ENCODE assay signal across 8 mouse cellular contexts in genomic region chr14:20258185-20259113, GRCm38 (mm10). TPM values are rescaled to one million over a fixed set of nuclear protein-coding genes. Genes with fewer than 3 reads are reported as not detected.
DNase-seq lines count a peak whose midpoint lies in the region; ATAC-seq lines count a peak whose summit lies in the region.

No protein-coding gene starts in this region.

- H3K9ac ChIP-seq in intestine, embryonic 15.5 days, result no peak overlapping the region
- H3K9ac ChIP-seq in midbrain, embryonic 12.5 days (replicated peaks), result no peak overlapping the region

- no peaks in the 10 kb centered on the region for H3K4me1 ChIP-seq in intestine, embryonic 15.5 days (replicated peaks)
- H3K4me1 ChIP-seq in midbrain, embryonic 12.5 days, result no peaks in the 10 kb centered on the region

- no peaks in the 10 kb centered on the region for H3K27me3 ChIP-seq in intestine, embryonic 15.5 days (replicated peaks)
- peaks cover 29% of the 10 kb centered on the region for H3K27me3 ChIP-seq in midbrain, embryonic 12.5 days

- no peaks in the 10 kb centered on the region for H3K36me3 ChIP-seq in intestine, embryonic 15.5 days
- no peaks in the 10 kb centered on the region for H3K36me3 ChIP-seq in midbrain, embryonic 12.5 days

- DNase-seq in cerebellum, postnatal 14 days, result peak; percentile 92
- DNase-seq in frontal cortex, postnatal 25 days (ENCODE audit: low spot score in 2 of 2), result peak; percentile 73 to 81
- DNase-seq in left cerebral cortex, postnatal 10 days (ENCODE audit: extremely low spot score in 1 of 2, low spot score in 2 of 2), result peak; percentile 72
- DNase-seq in skeletal muscle tissue, adult 2 months (ENCODE audit: low read depth, low spot score), result peak; percentile 45
- peak; percentile 66 for DNase-seq in yolk sac, embryonic 10.5 days (ENCODE audit: low spot score)

- no peak overlapping the region for H3K27ac ChIP-seq in intestine, embryonic 15.5 days
- H3K27ac ChIP-seq in midbrain, embryonic 12.5 days (replicated peaks), result no peak overlapping the region

- WGBS in intestine, embryonic 15.5 days, result 49% methylated on average over 8 of the region's 8 CpGs
- WGBS in midbrain, embryonic 12.5 days, result 49% methylated on average over 8 of the region's 8 CpGs

- H3K4me2 ChIP-seq in intestine, embryonic 15.5 days (replicated peaks), result no peak overlapping the region
- no peak overlapping the region for H3K4me2 ChIP-seq in midbrain, embryonic 12.5 days (replicated peaks)

- ATAC-seq in activated CD4-positive, CD25-positive, alpha-beta regulatory T cell, adult 4 months, result peak; percentile 36
- peak; percentile 84 for ATAC-seq in intestine, embryonic 15.5 days
- peak; percentile 82 for ATAC-seq in midbrain, embryonic 12.5 days (ENCODE audit: low FRiP score, low read depth)

- intact Hi-C loops in left cerebral cortex, postnatal 10 days (cut with DNase I), result loop anchor here (1.0 to 10.0 kb wide), 3 partner anchors 144 to 554 kb away; no protein-coding TSS in a partner anchor

- no peak overlapping the region for H3K4me3 ChIP-seq in intestine, embryonic 15.5 days (replicated peaks)
- no peak overlapping the region for H3K4me3 ChIP-seq in midbrain, embryonic 12.5 days

- no peaks in the 10 kb centered on the region for H3K9me3 ChIP-seq in intestine, embryonic 15.5 days
- H3K9me3 ChIP-seq in midbrain, embryonic 12.5 days, result no peaks in the 10 kb centered on the region

RNA-seq across cellular contexts. Expression of gene Kcnk16, which starts 10.6 kb away (rescaled TPM):
- not detected for polyA plus RNA-seq in activated CD4-positive, CD25-positive, alpha-beta regulatory T cell, adult 4 months (2017; shearing (Covaris generic))
- polyA plus RNA-seq in intestine, embryonic 15.5 days (2015; fragmentation: Nextera tagmentation; extraction: Ambion mirVana), result 6.0 and 11.0 TPM in 2 replicates
- not detected for total RNA-seq in left cerebral cortex, postnatal 10 days (2021)
- not detected in 2 replicates for polyA plus RNA-seq in midbrain, embryonic 12.5 days (2016; fragmentation: Nextera tagmentation; extraction: Ambion mirVana)

RNA-seq across cellular contexts. Expression of gene Nudt13, which starts 36.0 kb away (rescaled TPM):
- polyA plus RNA-seq in activated CD4-positive, CD25-positive, alpha-beta regulatory T cell, adult 4 months (2017; shearing (Covaris generic)), result 10 to 100 TPM; 16.2 to 17.6 TPM
- 15.8 and 17.8 TPM in 2 replicates for polyA plus RNA-seq in intestine, embryonic 15.5 days (2015; fragmentation: Nextera tagmentation; extraction: Ambion mirVana)
- 10 to 100 TPM; 19.6 to 21.1 TPM for total RNA-seq in left cerebral cortex, postnatal 10 days (2021)
- 14.5 and 16.0 TPM in 2 replicates for polyA plus RNA-seq in midbrain, embryonic 12.5 days (2016; fragmentation: Nextera tagmentation; extraction: Ambion mirVana)
